Mouse (Mus musculus) heart, postnatal 0 days (tissue): Measurements from ENCODE around the gene Pde8a.
"Not testable (repeated sequence)": the region's sequence is repeated elsewhere in the genome, so short reads cannot be mapped to it uniquely, and the experiment has no call there.

ENCODE experiments used
- CTCF ChIP-seq: IDR thresholded peaks from 2 replicates; pipeline ENCODE4 v1.5.1; 2016; ENCODE audit warnings: antibody characterized with exemption, control low read depth, low read depth
- EP300 ChIP-seq: IDR thresholded peaks from 2 replicates; pipeline ENCODE4 v1.6.1; 2016; ENCODE audit warnings: antibody characterized with exemption, low read depth

DNA sequence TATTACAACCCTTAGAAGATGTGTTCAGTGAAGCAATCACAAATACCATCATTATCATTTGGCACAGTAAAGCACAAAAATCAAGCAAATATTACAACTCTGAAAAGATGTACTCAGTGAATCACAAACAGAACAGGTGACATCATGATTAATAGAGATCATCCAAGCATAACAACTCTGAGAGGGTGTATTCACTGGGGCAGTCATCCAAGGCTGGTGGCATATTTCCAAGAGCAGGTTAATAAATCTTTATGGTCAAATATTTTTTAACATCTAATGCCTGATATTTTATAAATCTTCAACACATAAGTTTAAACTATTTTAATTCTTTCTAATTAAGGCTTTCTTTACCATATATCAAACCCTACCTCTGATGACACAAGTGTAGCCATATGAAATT is 27.4 kb upstream of the Pde8a start:
- not testable (repeated sequence) for TF ChIP-seq CTCF, EP300
